Comparison of ENCODE assay signal across 26 mouse cellular contexts in genomic region chr13:45769757-45770156, GRCm38 (mm10).
DNase-seq lines count a peak whose midpoint lies in the region; ATAC-seq lines count a peak whose summit lies in the region.
"Had no signal": no experiment of that assay in that cellular context is flagged by ENCODE, and none has a peak within 500 bp of the region (broad histone marks: within the 10 kb centered on the region; RNA-seq: fewer than 3 reads in every experiment).

No protein-coding gene starts in this region.

- no peak overlapping the region for H3K9ac ChIP-seq in heart, embryonic 12.5 days
- H3K9ac ChIP-seq: forebrain, embryonic 13.5 days; heart, embryonic 13.5 days; hindbrain, embryonic 14.5 days; liver, embryonic 14.5 days; neural tube, embryonic 15.5 days had no signal

- ATAC-seq in frontal cortex, adult (ENCODE audit: low TSS enrichment) = peak; percentile 71
- ATAC-seq in heart, embryonic 12.5 days (ENCODE audit: insufficient number of reproducible peaks, low FRiP score) = no peak
- ATAC-seq: forebrain, embryonic 13.5 days; intestine, postnatal 0 days had no signal

- no peaks in the 10 kb centered on the region for H3K9me3 ChIP-seq in heart, embryonic 12.5 days (replicated peaks)
- H3K9me3 ChIP-seq: forebrain, embryonic 13.5 days; heart, embryonic 13.5 days; neural tube, embryonic 15.5 days had no signal

- 87% methylated on average over 11 of the region's 11 CpGs for WGBS in heart, embryonic 12.5 days

- no peak overlapping the region for H3K4me2 ChIP-seq in heart, embryonic 12.5 days
- H3K4me2 ChIP-seq: forebrain, embryonic 13.5 days; heart, embryonic 13.5 days; hindbrain, embryonic 14.5 days; neural tube, embryonic 15.5 days had no signal

- peaks cover 16% of the 10 kb centered on the region for H3K36me3 ChIP-seq in heart, embryonic 12.5 days
- H3K36me3 ChIP-seq: neural tube, embryonic 15.5 days had no signal

- no peaks in the 10 kb centered on the region for H3K27me3 ChIP-seq in heart, embryonic 12.5 days (replicated peaks)
- H3K27me3 ChIP-seq: forebrain, embryonic 13.5 days; heart, embryonic 13.5 days; neural tube, embryonic 15.5 days had no signal

- no peak for DNase-seq in frontal cortex, postnatal 10 days (ENCODE audit: low spot score in 2 of 2)
- DNase-seq in right cerebral cortex, adult 2 months (ENCODE audit: low spot score in 2 of 2) = peak; percentile 48 to 51
- DNase-seq in right cerebral cortex, postnatal 25 days = no peak
- peak; percentile 54 for DNase-seq in R1 (ENCODE audit: low read depth, low spot score)
- peak; percentile 68 for DNase-seq in testis, postnatal 14 days (ENCODE audit: low spot score)
- no peak for DNase-seq in spleen, adult 18-20 months
- DNase-seq: adrenal gland, adult 8-10 months; cerebellum, adult 8-10 months; heart, adult 2 months; heart, postnatal 10 days; kidney, adult 9 months; kidney, postnatal 10 days; lung, adult 2 months; lung, postnatal 10 days; midbrain, embryonic 14.5 days; thymus, postnatal 25 days had no signal

- H3K27ac ChIP-seq in heart, embryonic 12.5 days (ENCODE audit: poor library complexity, severe bottlenecking) = no peak overlapping the region
- H3K27ac ChIP-seq: forebrain, embryonic 13.5 days; heart, adult 2 months; heart, embryonic 13.5 days; hindbrain, embryonic 14.5 days; left cerebral cortex, adult 2 months; liver, embryonic 14.5 days; macrophage; neural tube, embryonic 15.5 days had no signal

- H3K4me3 ChIP-seq in heart, embryonic 12.5 days = no peak overlapping the region
- H3K4me3 ChIP-seq: forebrain, embryonic 13.5 days; heart, adult 2 months; heart, embryonic 13.5 days; left cerebral cortex, adult 2 months; neural tube, embryonic 15.5 days had no signal

- H3K4me1 ChIP-seq in heart, embryonic 12.5 days (replicated peaks) = no peaks in the 10 kb centered on the region
- H3K4me1 ChIP-seq: heart, embryonic 13.5 days had no signal

Comparison
In these comparisons a context has a peak if more than half of its experiments do, and no peak if none do; other contexts are left out.
1. DNase-seq: peak in right cerebral cortex, adult 2 months (2 of 2), R1 (single experiment) and testis, postnatal 14 days (single experiment); none in frontal cortex, postnatal 10 days (0 of 2), right cerebral cortex, postnatal 25 days (single experiment) and spleen, adult 18-20 months (0 of 2).